Mouse (Mus musculus): ENCODE data around the gene Phtf2.

DNA sequence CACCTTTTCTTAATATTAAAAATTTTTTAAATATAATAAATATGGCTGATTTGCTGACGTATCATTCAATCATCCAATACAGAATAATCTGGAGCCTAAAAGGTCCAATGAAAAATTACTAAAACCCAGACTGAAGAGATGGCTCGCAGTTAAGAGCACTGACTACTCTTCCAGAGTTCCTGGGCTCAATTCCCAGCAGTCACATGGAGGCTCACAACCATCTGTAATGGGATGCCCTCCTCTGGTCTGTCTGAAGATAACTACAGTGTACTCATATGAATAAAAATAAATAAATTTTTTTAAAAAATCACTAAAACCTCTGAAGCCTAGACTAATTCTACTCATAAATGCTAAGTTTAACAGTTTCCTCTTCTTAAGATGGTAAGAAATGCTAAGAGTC, 20.0 kb downstream of the Phtf2 start:
- TF ChIP-seq CTCF (IDR thresholded peaks at IDR 0.05; ENCODE audit: insufficient read depth, low read length) (no peak), POLR2A (IDR thresholded peaks at IDR 0.05; ENCODE audit: borderline replicate concordance, extremely low read depth, low read depth, low read length) (no peak)
